Mouse (Mus musculus) bone marrow, adult 2 months (tissue): Measurements from ENCODE around the gene Fbxl17.

Experiments used
- CTCF ChIP-seq: fragments of 200-500 bp; IDR thresholded peaks from 2 replicates; pipeline ENCODE4 v1.5.1; 2011; ENCODE audit warnings: low read length, control low read depth; ENCODE audit not compliant: control insufficient read depth, insufficient read depth
- POLR2A ChIP-seq: fragments of 200-500 bp; IDR thresholded peaks from 2 replicates; pipeline ENCODE4 v1.6.1; 2011; ENCODE audit warnings: low read depth, mild to moderate bottlenecking, control low read depth, low read length, borderline replicate concordance; ENCODE audit not compliant: control insufficient read depth

DNA sequence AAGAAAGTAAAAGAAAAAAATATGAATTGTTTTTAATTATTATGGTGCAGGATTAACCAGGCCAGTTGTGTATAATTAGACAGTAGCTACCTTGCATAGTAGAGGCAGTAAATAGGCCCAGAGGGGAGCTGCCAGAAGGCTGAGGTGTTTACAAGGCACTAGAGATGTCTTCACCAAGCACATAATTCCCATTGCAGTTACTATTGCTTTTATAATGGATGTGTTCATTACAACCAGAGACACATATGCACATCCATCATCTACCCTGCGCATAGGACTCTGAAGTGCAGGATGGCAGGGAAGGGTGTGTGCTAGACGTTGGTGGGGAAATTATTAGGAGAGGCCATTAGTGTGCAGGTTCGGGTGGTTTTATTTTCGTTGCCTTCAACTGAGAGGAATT lies 491.0 kb downstream of the Fbxl17 start:
- TF ChIP-seq CTCF (no peak), POLR2A (no peak)
